ENCODE assay signal across 9 mouse cellular contexts in the genomic region with DNA sequence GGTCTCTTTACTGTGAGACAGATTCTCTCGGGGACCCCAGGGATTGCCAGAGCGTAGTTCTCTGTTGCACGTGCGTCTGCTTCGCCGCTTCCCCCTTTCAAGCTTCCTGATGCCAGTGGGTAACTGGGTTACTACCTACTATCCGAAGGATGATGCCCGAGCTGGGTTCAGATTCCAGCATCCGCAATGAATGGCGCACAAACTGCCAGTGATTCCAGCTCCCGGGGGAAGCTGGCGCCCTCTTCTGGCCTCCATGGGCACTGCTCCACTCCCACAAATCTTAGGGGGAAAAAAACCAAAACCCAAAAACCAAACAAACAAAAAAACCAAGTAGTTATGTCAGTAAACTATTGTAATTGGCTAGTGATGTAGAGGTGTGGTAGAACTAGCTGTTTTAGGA. TPM values are rescaled to one million over a fixed set of nuclear protein-coding genes. Genes with fewer than 3 reads are reported as not detected.
A peak's percentile ranks its signal among the peaks of the same experiment; 100 is the strongest.
DNase-seq lines count a peak whose midpoint lies in the region; ATAC-seq and TF ChIP-seq lines count a peak whose summit lies in the region.
"Had no signal": no experiment of that assay in that cellular context is flagged by ENCODE, and none has a peak within 500 bp of the region (broad histone marks: within the 10 kb centered on the region; RNA-seq: fewer than 3 reads in every experiment).

No protein-coding gene starts in this region.

- H3K27me3 ChIP-seq in forebrain, embryonic 12.5 days: peaks cover 6% of the 10 kb centered on the region; the same call in 1 of the 2 replicates
- no peaks in the 10 kb centered on the region for H3K27me3 ChIP-seq in forebrain, embryonic 15.5 days

- 27% methylated on average over 12 of the region's 12 CpGs for WGBS in forebrain, embryonic 12.5 days
- WGBS in forebrain, embryonic 15.5 days: 29% methylated on average over 12 of the region's 12 CpGs
- WGBS in lung, adult 2 months: 28% methylated on average over 12 of the region's 12 CpGs

- no peaks in the 10 kb centered on the region for H3K4me1 ChIP-seq in forebrain, embryonic 12.5 days
- H3K4me1 ChIP-seq in forebrain, embryonic 15.5 days: 0 out of 2 replicates have a peak, but pooled peaks cover 3% of the 10 kb centered on the region
- H3K4me1 ChIP-seq in lung, adult 2 months (ENCODE audit: control insufficient read depth, insufficient read depth, low read length): no peaks in the 10 kb centered on the region
- H3K4me1 ChIP-seq in bone marrow macrophage, adult 2 months (ENCODE audit: control insufficient read depth, insufficient read depth, low read length): no peaks in the 10 kb centered on the region

- no peak overlapping the region for H3K27ac ChIP-seq in forebrain, embryonic 12.5 days
- H3K27ac ChIP-seq in forebrain, embryonic 15.5 days (replicated peaks): no peak overlapping the region
- H3K27ac ChIP-seq in bone marrow macrophage, adult 2 months (ENCODE audit: insufficient read depth, low read depth, low read length): no peak overlapping the region
- H3K27ac ChIP-seq: limb, embryonic 15.5 days had no signal

- no peak overlapping the region for H3K4me3 ChIP-seq in forebrain, embryonic 12.5 days (replicated peaks)
- H3K4me3 ChIP-seq in forebrain, embryonic 15.5 days: no peak overlapping the region
- H3K4me3 ChIP-seq in lung, adult 2 months (replicated peaks; ENCODE audit: extremely low read depth, low read depth, low read length): no peak overlapping the region
- no peak overlapping the region for H3K4me3 ChIP-seq in bone marrow macrophage, adult 2 months (ENCODE audit: insufficient read depth, low read length)
- H3K4me3 ChIP-seq: limb, embryonic 15.5 days had no signal

- DNase-seq in lung, adult 2 months: no peak
- no peak for DNase-seq in lung, adult 18-20 months
- DNase-seq in lung, postnatal 14 days: peak; percentile 7
- DNase-seq in urinary bladder, adult 2 months (ENCODE audit: low spot score): no peak
- DNase-seq in ovary, adult 18-20 months (ENCODE audit: low spot score): no peak

- H3K36me3 ChIP-seq in forebrain, embryonic 12.5 days (replicated peaks): no peaks in the 10 kb centered on the region
- no peaks in the 10 kb centered on the region for H3K36me3 ChIP-seq in forebrain, embryonic 15.5 days
- H3K36me3 ChIP-seq: limb, embryonic 15.5 days had no signal

- ATAC-seq in forebrain, embryonic 12.5 days (ENCODE audit: low FRiP score): no peak
- no peak for ATAC-seq in forebrain, embryonic 15.5 days (replicated peaks)

- no peaks in the 10 kb centered on the region for H3K9me3 ChIP-seq in forebrain, embryonic 12.5 days
- H3K9me3 ChIP-seq in forebrain, embryonic 15.5 days: no peaks in the 10 kb centered on the region
- H3K9me3 ChIP-seq: limb, embryonic 15.5 days had no signal

- TF ChIP-seq POLR2A in lung, adult 2 months (IDR thresholded peaks at IDR 0.05; ENCODE audit: borderline replicate concordance, extremely low read depth, low read depth, low read length): no peak
- TF ChIP-seq POLR2A in bone marrow macrophage, adult 2 months (IDR thresholded peaks at IDR 0.05; ENCODE audit: borderline replicate concordance, low read depth, low read length): no peak

- peak overlapping the region; percentile 15; the same call in 1 of the 2 replicates for H3K4me2 ChIP-seq in forebrain, embryonic 12.5 days
- no peak overlapping the region for H3K4me2 ChIP-seq in forebrain, embryonic 15.5 days (replicated peaks)
- H3K4me2 ChIP-seq: limb, embryonic 15.5 days had no signal

- no peak overlapping the region for H3K9ac ChIP-seq in forebrain, embryonic 12.5 days
- no peak overlapping the region for H3K9ac ChIP-seq in forebrain, embryonic 15.5 days (replicated peaks)
- H3K9ac ChIP-seq: limb, embryonic 15.5 days had no signal

- peak; percentile 56 for TF ChIP-seq CTCF in lung, adult 2 months (IDR thresholded peaks at IDR 0.05; ENCODE audit: insufficient read depth, low read length)
- TF ChIP-seq CTCF in bone marrow macrophage, adult 2 months (IDR thresholded peaks at IDR 0.05; ENCODE audit: low read depth, low read length): peak; percentile 86

RNA-seq across cellular contexts. Expression of a gene that starts 53.2 kb away (rescaled TPM):
- polyA plus RNA-seq in forebrain, embryonic 12.5 days (2016; fragmentation: Nextera tagmentation; extraction: Ambion mirVana): 1.3 and 1.7 TPM in 2 replicates
- 0.17 TPM in 1 of 2 replicates, not detected in the other for polyA plus RNA-seq in forebrain, embryonic 15.5 days (2015; fragmentation: Nextera tagmentation; extraction: Ambion mirVana)
- not detected in 2 replicates for polyA plus RNA-seq in lung, adult 2 months (2012; rRNA removed)
- not detected in 2 replicates for polyA plus RNA-seq in bone marrow macrophage, adult 2 months (2012; ENCODE audit: insufficient read depth, insufficient read length, missing spikeins)
- 0.85 and 1.2 TPM in 2 replicates for polyA plus RNA-seq in urinary bladder, adult 2 months (2012; rRNA removed)
